Mouse (Mus musculus): ENCODE results near the gene Arl6ip4.

GRCm38 (mm10) chr5:124069657-124070056 is 46.2 kb upstream of the Arl6ip4 start:
- TF ChIP-seq CTCF (IDR thresholded peaks at IDR 0.05; ENCODE audit: control insufficient read depth, insufficient read depth, low read length): no peak
- TF ChIP-seq POLR2A (IDR thresholded peaks at IDR 0.05; ENCODE audit: borderline replicate concordance, control insufficient read depth, low read depth, low read length): no peak

Data from bone marrow, adult 2 months (tissue).